Mouse (Mus musculus): ENCODE results near the gene Ogfr. TPM values are rescaled to one million over a fixed set of nuclear protein-coding genes. Genes with fewer than 3 reads are reported as not detected.

Ogfr gene
- 66.3 and 78.2 TPM in 2 replicates for polyA plus RNA-seq (2014; fragmentation: Nextera tagmentation; extraction: Ambion mirVana)

GRCm38 (mm10) chr2:180589123-180589831 lies at the start of gene Ogfr:
Gene Ogfr (plus strand): TSS chr2:180589245.
- peak within 1 kb of the TSS; percentile 92 for H3K27ac ChIP-seq (replicated peaks; ENCODE audit: low read depth, low read length)
- H3K4me1 ChIP-seq (ENCODE audit: control insufficient read depth, insufficient read depth, low read length), result peaks cover 6% of the 10 kb centered on the region
- peak within 1 kb of the TSS; percentile 98 for H3K4me3 ChIP-seq (ENCODE audit: low read depth, low read length)
- H3K27me3 ChIP-seq (replicated peaks; ENCODE audit: control insufficient read depth, insufficient read depth, low read length), result no peaks in the 10 kb centered on the region
- H3K36me3 ChIP-seq (ENCODE audit: control insufficient read depth, insufficient read depth, low read length), result peaks cover 48% of the 10 kb centered on the region
- peak within 1 kb of the TSS; percentile 96 for H3K9ac ChIP-seq (ENCODE audit: low read depth, low read length)
- DNase-seq (ENCODE audit: low spot score) (peak; percentile 92), ATAC-seq (ENCODE audit: low read depth) (peak; percentile 94)
- no peaks in the 10 kb centered on the region for H3K9me3 ChIP-seq (ENCODE audit: control insufficient read depth, low read length)
- peak within 1 kb of the TSS; percentile 62 for H3K4me2 ChIP-seq (ENCODE audit: low read depth, low read length)
- under 1% methylated on average over 38 of the region's 67 CpGs for WGBS

- H3K4me3 ChIP-seq (ENCODE audit: low read depth, low read length), result no peak overlapping the region
- no peaks in the 10 kb centered on the region for H3K27me3 ChIP-seq (replicated peaks; ENCODE audit: control insufficient read depth, insufficient read depth, low read length)
- H3K9ac ChIP-seq (ENCODE audit: low read depth, low read length), result no peak overlapping the region
- no peaks in the 10 kb centered on the region for H3K9me3 ChIP-seq (ENCODE audit: control insufficient read depth, low read length)
- ATAC-seq (ENCODE audit: low read depth), result no peak
- H3K36me3 ChIP-seq (ENCODE audit: control insufficient read depth, insufficient read depth, low read length), result no peaks in the 10 kb centered on the region
- peaks cover 4% of the 10 kb centered on the region; the same call in 1 of the 2 replicates for H3K4me1 ChIP-seq (ENCODE audit: control insufficient read depth, insufficient read depth, low read length)
- no peak overlapping the region for H3K4me2 ChIP-seq (ENCODE audit: low read depth, low read length)
- no peak overlapping the region for H3K27ac ChIP-seq (replicated peaks; ENCODE audit: low read depth, low read length)
- no peak for DNase-seq (ENCODE audit: low spot score)
- 84% methylated on average over 2 of the region's 2 CpGs for WGBS
Observed at GRCm38 (mm10) chr2:180543675-180544074, 45.4 kb upstream of the Ogfr start.

- no peaks in the 10 kb centered on the region for H3K36me3 ChIP-seq (ENCODE audit: control insufficient read depth, insufficient read depth, low read length)
- peaks cover 4% of the 10 kb centered on the region; the same call in 1 of the 2 replicates for H3K4me1 ChIP-seq (ENCODE audit: control insufficient read depth, insufficient read depth, low read length)
- H3K9me3 ChIP-seq (ENCODE audit: control insufficient read depth, low read length), result no peaks in the 10 kb centered on the region
- WGBS, result 75% methylated on average over 18 of the region's 18 CpGs
- H3K4me2 ChIP-seq (ENCODE audit: low read depth, low read length), result no peak overlapping the region
- ATAC-seq (ENCODE audit: low read depth) (no peak), DNase-seq (ENCODE audit: low spot score) (no peak)
- no peak overlapping the region for H3K9ac ChIP-seq (ENCODE audit: low read depth, low read length)
- H3K27ac ChIP-seq (replicated peaks; ENCODE audit: low read depth, low read length), result no peak overlapping the region
- H3K27me3 ChIP-seq (replicated peaks; ENCODE audit: control insufficient read depth, insufficient read depth, low read length), result no peaks in the 10 kb centered on the region
- H3K4me3 ChIP-seq (ENCODE audit: low read depth, low read length), result no peak overlapping the region
Observed at GRCm38 (mm10) chr2:180545046-180545445, 44.0 kb upstream of the Ogfr start.

GRCm38 (mm10) chr2:180547384-180548106 lies 41.5 kb upstream of the Ogfr start:
- Histone ChIP-seq H3K9ac (ENCODE audit: low read depth, low read length) (no peak overlapping the region), H3K36me3 (ENCODE audit: control insufficient read depth, insufficient read depth, low read length) (no peaks in the 10 kb centered on the region), H3K27me3 (replicated peaks; ENCODE audit: control insufficient read depth, insufficient read depth, low read length) (no peaks in the 10 kb centered on the region), H3K4me3 (ENCODE audit: low read depth, low read length) (no peak overlapping the region), H3K4me2 (ENCODE audit: low read depth, low read length) (no peak overlapping the region), H3K4me1 (ENCODE audit: control insufficient read depth, insufficient read depth, low read length) (peaks cover 4% of the 10 kb centered on the region; the same call in 1 of the 2 replicates), H3K9me3 (ENCODE audit: control insufficient read depth, low read length) (no peaks in the 10 kb centered on the region), H3K27ac (replicated peaks; ENCODE audit: low read depth, low read length) (no peak overlapping the region)
- DNase-seq (ENCODE audit: low spot score) (no peak), ATAC-seq (ENCODE audit: low read depth) (no peak; the same call in 1 of the 2 replicates)
- 26% methylated on average over 8 of the region's 8 CpGs for WGBS

GRCm38 (mm10) chr2:180552340-180552739 lies 36.7 kb upstream of the Ogfr start:
- H3K4me3 ChIP-seq (ENCODE audit: low read depth, low read length), result no peak overlapping the region
- no peak overlapping the region for H3K4me2 ChIP-seq (ENCODE audit: low read depth, low read length)
- no peaks in the 10 kb centered on the region for H3K9me3 ChIP-seq (ENCODE audit: control insufficient read depth, low read length)
- ATAC-seq (ENCODE audit: low read depth) (no peak), DNase-seq (ENCODE audit: low spot score) (no peak)
- no peak overlapping the region for H3K27ac ChIP-seq (replicated peaks; ENCODE audit: low read depth, low read length)
- H3K27me3 ChIP-seq (replicated peaks; ENCODE audit: control insufficient read depth, insufficient read depth, low read length), result no peaks in the 10 kb centered on the region
- no peak overlapping the region for H3K9ac ChIP-seq (ENCODE audit: low read depth, low read length)
- WGBS, result 67% methylated on average over 3 of the region's 3 CpGs
- H3K36me3 ChIP-seq (ENCODE audit: control insufficient read depth, insufficient read depth, low read length), result no peaks in the 10 kb centered on the region
- peaks cover 4% of the 10 kb centered on the region; the same call in 1 of the 2 replicates for H3K4me1 ChIP-seq (ENCODE audit: control insufficient read depth, insufficient read depth, low read length)

- Histone ChIP-seq H3K4me2 (ENCODE audit: low read depth, low read length) (no peak overlapping the region), H3K27ac (replicated peaks; ENCODE audit: low read depth, low read length) (no peak overlapping the region), H3K27me3 (replicated peaks; ENCODE audit: control insufficient read depth, insufficient read depth, low read length) (no peaks in the 10 kb centered on the region), H3K36me3 (ENCODE audit: control insufficient read depth, insufficient read depth, low read length) (no peaks in the 10 kb centered on the region), H3K4me3 (ENCODE audit: low read depth, low read length) (no peak overlapping the region), H3K4me1 (ENCODE audit: control insufficient read depth, insufficient read depth, low read length) (no peaks in the 10 kb centered on the region), H3K9ac (ENCODE audit: low read depth, low read length) (no peak overlapping the region), H3K9me3 (ENCODE audit: control insufficient read depth, low read length) (no peaks in the 10 kb centered on the region)
- WGBS, result 51% methylated on average over 3 of the region's 3 CpGs
- no peak for ATAC-seq (ENCODE audit: low read depth)
- DNase-seq (ENCODE audit: low spot score), result no peak
Observed at GRCm38 (mm10) chr2:180555219-180555618, 33.8 kb upstream of the Ogfr start.

DNA sequence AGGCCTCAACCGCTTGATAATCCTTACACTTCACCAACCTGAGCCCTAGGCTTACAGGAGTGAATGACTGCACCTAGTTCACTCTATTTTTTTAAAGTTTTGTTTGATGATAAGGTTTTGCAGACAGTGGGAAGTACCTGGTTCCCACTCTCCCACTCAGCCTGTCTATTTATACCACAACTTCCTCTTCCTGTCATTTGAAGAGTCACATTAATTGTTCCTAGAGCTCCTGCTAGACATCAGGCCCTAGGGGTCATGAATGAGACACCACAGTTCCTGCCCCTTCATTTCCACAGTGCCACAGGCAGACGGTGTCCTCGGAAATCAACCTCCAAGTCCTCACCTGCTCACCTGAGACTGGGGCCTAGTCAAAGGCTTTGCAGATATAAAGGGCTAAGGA lies 32.6 kb upstream of the Ogfr start:
- peak; percentile 47; the same call in 1 of the 2 replicates for ATAC-seq (ENCODE audit: low read depth)

DNA sequence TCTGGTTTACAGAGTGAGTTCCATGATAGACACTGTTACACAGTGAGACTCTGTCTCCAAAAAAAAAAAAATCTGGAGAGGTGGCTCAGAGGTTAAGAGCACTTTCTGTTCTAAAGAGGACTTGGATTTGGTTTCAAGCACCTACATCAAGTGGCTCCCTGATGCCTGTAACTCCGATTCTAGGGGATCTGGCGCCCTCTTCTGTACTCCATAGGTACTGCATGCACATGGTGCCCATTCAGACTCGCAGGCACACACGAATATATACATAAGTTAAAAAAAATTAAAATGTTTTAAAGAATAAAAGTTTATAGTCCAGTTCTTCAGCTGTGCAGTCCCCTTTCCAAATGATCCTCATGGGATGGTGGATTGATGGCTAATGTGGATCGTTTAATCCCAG lies 28.8 kb upstream of the Ogfr start:
- Histone ChIP-seq H3K4me2 (ENCODE audit: low read depth, low read length) (no peak overlapping the region), H3K36me3 (ENCODE audit: control insufficient read depth, insufficient read depth, low read length) (no peaks in the 10 kb centered on the region), H3K4me1 (ENCODE audit: control insufficient read depth, insufficient read depth, low read length) (no peaks in the 10 kb centered on the region), H3K27me3 (replicated peaks; ENCODE audit: control insufficient read depth, insufficient read depth, low read length) (no peaks in the 10 kb centered on the region; the same call in 1 of the 2 replicates), H3K4me3 (ENCODE audit: low read depth, low read length) (no peak overlapping the region), H3K9ac (ENCODE audit: low read depth, low read length) (no peak overlapping the region), H3K27ac (replicated peaks; ENCODE audit: low read depth, low read length) (no peak overlapping the region), H3K9me3 (ENCODE audit: control insufficient read depth, low read length) (no peaks in the 10 kb centered on the region)
- no peak for DNase-seq (ENCODE audit: low spot score)
- 56% methylated on average over 5 of the region's 5 CpGs for WGBS
- ATAC-seq (ENCODE audit: low read depth), result no peak

More for the DNA sequence above, 32.6 kb upstream of the Ogfr start:
- Histone ChIP-seq H3K4me2 (ENCODE audit: low read depth, low read length) (no peak overlapping the region), H3K4me1 (ENCODE audit: control insufficient read depth, insufficient read depth, low read length) (no peaks in the 10 kb centered on the region), H3K9ac (ENCODE audit: low read depth, low read length) (no peak overlapping the region), H3K27me3 (replicated peaks; ENCODE audit: control insufficient read depth, insufficient read depth, low read length) (no peaks in the 10 kb centered on the region), H3K9me3 (ENCODE audit: control insufficient read depth, low read length) (no peaks in the 10 kb centered on the region), H3K4me3 (ENCODE audit: low read depth, low read length) (no peak overlapping the region), H3K27ac (replicated peaks; ENCODE audit: low read depth, low read length) (no peak overlapping the region), H3K36me3 (ENCODE audit: control insufficient read depth, insufficient read depth, low read length) (no peaks in the 10 kb centered on the region)
- 59% methylated on average over 3 of the region's 3 CpGs for WGBS
- DNase-seq (ENCODE audit: low spot score), result no peak

Data from embryonic facial prominence, embryonic 14.5 days (tissue).